Mouse (Mus musculus): ENCODE measurements around the gene Marcks. TPM values are rescaled to one million over a fixed set of nuclear protein-coding genes. Genes with fewer than 3 reads are reported as not detected.
"Not testable (repeated sequence)": the region's sequence is repeated elsewhere in the genome, so short reads cannot be mapped to it uniquely, and the experiment has no call there.

The Marcks gene
- total RNA-seq, 1 experiment from 2014 or later = 153 TPM

DNA sequence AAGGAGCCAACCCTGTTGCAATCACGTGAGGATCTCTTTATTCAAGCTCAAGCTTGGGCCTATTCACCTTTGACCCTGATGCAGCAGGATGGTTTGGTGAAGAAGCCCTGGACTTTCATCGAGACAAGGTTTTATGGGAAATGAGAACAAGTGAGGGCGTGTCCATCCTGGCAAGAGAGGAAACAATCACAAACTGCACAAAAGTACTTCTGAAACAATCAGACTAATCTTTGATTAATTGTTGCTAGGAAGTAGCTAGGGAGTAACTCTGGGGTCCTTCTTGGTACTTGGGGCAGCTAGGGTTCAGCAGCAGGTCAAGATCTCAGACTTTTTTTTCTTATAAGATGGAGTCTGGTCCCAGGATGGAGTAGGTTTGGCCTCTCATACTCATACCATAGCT is 48.3 kb downstream of the Marcks start:
- ATAC-seq (replicated peaks; ENCODE audit: insufficient number of reproducible peaks, low FRiP score, low TSS enrichment, poor library complexity, severe bottlenecking) = no peak

- ATAC-seq (replicated peaks; ENCODE audit: insufficient number of reproducible peaks, low FRiP score, low TSS enrichment, poor library complexity, severe bottlenecking) = not testable (repeated sequence)
Observed at GRCm38 (mm10) chr10:37084071-37084470, 54.6 kb downstream of the Marcks start.

Other genes starting within 250 kb of the Marcks start
- 32.7 to 68.2 TPM (median 46.8 TPM) in 3 replicates for gene Hdac2, start 164.4 kb downstream of the Marcks start, total RNA-seq (2017)